Mouse (Mus musculus) retina, embryonic 14.5 days (tissue): ENCODE results near the gene Mdga1.
A peak's percentile ranks its signal among the peaks of the same experiment; 100 is the strongest.

ENCODE experiments used
- DNase-seq: peaks from one replicate; pipeline ENCODE4 v3.0.0-alpha.2; 2015; ENCODE audit warnings: low spot score

Gene Mdga1

DNA sequence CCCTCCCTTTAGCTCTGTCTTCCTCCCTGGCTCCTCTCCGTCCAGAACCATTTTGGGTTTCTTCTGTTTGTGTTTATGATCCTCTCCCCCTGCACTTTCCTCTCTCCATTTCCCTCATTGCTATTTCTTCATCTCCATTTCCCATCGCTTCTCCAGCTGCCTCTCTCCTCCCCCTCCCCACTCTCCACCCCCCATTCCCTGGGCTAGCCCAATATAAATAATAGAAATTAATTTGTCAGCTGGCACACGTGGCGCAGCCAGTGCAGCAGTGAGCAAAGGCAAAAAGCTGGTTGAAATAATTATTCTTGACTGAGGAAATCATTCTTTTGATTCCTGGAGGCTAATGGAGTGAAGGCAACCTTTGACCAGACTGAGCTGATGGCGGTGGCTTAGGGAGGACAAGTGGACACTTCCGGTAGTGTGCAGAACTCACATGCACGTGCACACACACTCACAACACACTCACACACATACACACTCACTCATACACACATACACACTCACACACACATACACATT lies at the start of gene Mdga1:
Mdga1 (minus strand) TSS at position 51 of the 519 bp plus-strand sequence.
- no peak for DNase-seq

GRCm38 (mm10) chr17:30018927-30019610 lies 49.2 kb upstream of the Mdga1 start:
- DNase-seq, result no peak

DNA sequence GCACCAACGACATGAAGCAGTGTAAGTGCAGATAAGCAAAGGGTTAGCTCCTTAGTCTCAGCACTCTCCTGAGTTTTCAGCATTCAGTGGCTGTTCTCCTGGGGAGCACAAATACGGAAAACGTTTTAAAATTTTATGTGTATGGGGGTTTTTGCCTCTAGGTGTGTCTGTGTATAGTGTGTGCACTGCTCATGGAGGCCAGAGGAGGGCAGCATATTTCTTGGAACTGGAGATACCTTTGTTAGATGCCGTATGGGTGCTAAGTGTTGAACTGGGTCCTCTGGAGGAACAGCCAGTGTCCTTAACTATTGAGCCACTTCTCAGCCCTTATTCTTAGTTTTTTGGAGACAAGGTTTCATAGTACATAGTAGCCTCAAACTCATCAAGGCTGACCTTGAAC lies 44.8 kb upstream of the Mdga1 start:
- DNase-seq, result no peak

GRCm38 (mm10) chr17:30008392-30008791 lies 38.5 kb upstream of the Mdga1 start:
- no peak for DNase-seq

GRCm38 (mm10) chr17:30007883-30008282 lies 38.0 kb upstream of the Mdga1 start:
- DNase-seq, result no peak

GRCm38 (mm10) chr17:30006877-30007276 lies 37.0 kb upstream of the Mdga1 start:
- no peak for DNase-seq

DNA sequence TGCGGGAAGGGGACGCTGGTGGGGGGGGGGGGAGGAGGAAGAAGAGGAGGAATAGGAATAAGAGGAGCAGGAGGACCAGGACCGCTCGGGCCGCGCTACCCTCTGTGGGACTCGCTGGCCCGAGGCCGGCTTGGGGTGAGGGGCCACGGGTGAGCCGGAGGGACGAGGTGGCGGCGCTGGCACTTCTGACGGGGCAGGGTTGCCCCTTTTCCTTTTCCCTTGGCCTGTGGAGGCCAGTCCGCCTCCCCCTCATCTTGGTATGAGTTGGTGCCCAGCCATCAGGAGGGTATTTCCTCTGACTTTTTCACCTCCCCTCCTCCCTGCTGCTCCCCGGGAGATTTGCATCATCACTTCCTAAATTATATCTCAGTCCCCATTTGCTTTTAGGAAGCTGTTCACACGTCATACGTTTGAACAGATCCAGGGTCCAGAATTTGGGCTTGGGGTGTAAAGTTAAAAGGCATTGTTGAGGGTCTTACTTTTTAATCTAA lies 35.6 kb upstream of the Mdga1 start:
- peak; percentile 47 for DNase-seq

DNA sequence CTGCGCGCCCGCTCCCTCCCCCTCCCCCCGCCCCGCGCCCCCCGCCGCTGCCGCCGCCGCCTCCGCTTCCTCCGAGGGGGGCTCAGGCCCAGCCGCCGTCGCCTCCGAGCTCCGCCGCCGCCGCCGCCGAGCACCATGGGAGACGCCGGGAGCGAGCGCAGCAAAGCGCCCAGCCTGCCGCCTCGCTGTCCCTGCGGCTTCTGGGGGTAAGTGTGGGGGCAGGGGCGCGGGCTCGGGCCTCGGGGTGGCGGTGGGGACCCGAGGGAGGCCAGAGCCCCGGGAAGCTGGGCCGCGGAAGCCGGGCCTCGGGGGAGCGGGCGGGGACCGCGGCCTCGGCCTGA lies 35.2 kb upstream of the Mdga1 start:
- DNase-seq, result no peak

- DNase-seq, result peak; percentile 97
Observed at GRCm38 (mm10) chr17:30004203-30005102, 34.6 kb upstream of the Mdga1 start, which contains the start of gene Zfand3. TSS of gene Zfand3 (plus strand) at chr17:30004733.

DNA sequence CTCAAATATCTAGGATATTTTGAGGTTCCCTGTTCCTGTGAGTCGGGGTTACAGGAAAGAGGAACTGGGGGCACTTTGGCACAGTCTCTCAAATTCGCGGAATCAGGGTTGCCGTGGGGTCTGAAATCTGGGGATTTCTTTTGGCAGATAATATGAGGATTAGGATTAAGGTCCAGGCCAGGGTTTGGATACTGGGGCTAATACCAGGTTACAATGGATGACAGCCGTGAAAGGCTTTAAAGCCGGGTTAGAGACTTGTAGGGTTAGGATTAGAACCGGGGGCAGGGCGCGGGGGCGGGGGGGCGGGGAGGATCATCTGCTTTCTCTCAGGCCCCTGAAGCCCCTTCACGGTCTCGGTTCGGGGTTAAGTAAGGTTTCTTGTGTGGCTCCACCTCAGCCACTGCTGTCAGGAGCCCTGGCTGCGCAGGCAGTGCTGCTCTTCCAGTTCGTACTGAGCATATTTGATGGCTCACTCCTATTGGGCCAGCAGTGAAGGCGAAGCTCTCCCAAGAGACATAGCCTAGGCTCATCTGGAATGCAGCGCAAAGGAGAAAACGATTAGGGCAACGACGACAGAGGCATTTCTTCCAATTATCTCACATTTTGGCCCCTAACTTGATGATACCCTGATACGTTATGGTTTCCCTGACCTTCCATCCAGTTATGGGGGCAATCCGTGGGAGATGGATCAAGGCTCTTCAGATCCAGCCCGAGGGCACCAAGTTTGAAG lies 28.8 kb upstream of the Mdga1 start:
- DNase-seq, result peak; percentile 21

GRCm38 (mm10) chr17:29997726-29998125 lies 27.8 kb upstream of the Mdga1 start:
- DNase-seq, result no peak

DNA sequence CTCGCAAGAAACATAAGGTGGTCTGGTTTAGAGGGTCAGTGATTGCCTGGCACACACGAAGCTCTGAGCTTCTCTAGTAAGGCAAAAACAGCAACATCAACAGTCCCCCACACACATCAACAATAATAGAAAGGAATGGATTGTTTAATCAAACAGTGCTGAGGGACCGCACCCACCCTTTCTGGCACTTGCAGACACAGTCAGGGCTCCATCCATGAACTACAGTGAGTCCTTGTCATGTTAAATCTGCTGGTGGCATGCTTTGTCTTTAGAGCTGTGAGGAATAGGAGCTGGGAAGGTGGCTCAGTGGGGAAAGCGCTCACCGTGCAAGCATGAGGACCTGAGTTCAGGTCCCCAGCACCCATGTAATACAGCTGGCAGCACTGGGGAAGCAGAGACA lies 26.1 kb upstream of the Mdga1 start:
- DNase-seq, result no peak

- no peak for DNase-seq
Observed at GRCm38 (mm10) chr17:29994459-29994858, 24.6 kb upstream of the Mdga1 start.

GRCm38 (mm10) chr17:29994011-29994410 lies 24.1 kb upstream of the Mdga1 start:
- DNase-seq, result no peak

- no peak for DNase-seq
Observed at GRCm38 (mm10) chr17:29993488-29993887, 23.6 kb upstream of the Mdga1 start.

GRCm38 (mm10) chr17:29990845-29991244 lies 21.0 kb upstream of the Mdga1 start:
- DNase-seq, result no peak

GRCm38 (mm10) chr17:29990136-29990535 lies 20.2 kb upstream of the Mdga1 start:
- no peak for DNase-seq

DNA sequence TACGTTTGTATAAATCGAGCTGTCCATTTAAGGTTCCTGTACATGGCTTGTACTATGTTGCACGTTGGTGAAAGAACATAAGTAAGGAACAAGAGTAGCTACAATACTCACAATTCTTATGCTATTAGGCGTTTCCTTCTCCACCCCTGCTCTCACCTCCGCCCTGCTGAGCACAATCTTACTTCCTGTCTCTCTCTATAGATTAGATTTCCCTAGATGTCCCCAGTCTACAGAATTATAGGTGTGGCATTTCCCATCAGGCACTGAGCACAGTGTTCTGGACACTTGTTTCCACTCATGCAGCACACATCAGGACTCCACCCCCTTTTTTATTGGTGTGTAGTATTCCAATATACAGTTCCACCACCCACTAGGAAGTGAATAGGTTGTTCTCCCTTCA lies 19.8 kb upstream of the Mdga1 start:
- DNase-seq, result no peak

DNA sequence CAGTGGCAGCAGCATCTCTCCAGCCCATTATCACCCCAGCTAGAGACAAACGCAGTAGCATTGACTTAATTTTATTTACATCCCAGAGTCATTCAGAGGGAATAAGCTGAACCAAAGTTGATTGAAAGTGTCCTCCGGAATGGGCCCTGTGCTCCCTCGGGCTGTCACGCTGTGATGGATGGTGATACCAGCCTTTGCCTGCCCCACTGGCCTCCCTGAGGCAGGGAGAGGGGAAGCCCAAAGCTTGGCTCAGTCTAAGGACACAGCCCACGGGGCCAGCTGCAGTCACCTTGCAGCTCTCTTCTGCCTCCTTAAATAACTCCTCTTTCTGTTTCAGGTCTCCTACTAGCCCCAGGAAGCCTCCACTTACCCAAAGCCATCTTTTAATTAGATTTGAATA lies 18.3 kb upstream of the Mdga1 start:
- DNase-seq, result no peak

GRCm38 (mm10) chr17:29985534-29985933 lies 15.6 kb upstream of the Mdga1 start:
- no peak for DNase-seq

DNA sequence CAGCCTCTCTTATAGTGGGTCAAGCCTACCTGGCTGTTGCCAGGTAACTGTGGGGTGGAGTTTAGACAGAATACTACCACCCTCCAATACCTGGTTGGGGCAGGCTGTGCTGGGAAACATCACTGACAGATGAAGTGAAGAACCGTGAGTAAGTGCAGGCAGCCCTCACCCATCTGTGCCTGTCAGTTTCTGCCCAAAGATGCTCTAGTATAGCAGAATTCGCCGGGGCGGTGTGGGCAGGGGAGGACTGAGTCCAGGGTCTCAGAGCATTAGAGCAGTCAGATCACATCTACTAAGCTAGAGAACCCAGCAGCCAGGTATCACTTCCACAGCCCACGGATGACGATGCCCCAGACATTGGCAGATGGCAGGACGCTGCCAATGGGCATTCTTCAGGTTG lies 15.0 kb upstream of the Mdga1 start:
- DNase-seq, result no peak

DNA sequence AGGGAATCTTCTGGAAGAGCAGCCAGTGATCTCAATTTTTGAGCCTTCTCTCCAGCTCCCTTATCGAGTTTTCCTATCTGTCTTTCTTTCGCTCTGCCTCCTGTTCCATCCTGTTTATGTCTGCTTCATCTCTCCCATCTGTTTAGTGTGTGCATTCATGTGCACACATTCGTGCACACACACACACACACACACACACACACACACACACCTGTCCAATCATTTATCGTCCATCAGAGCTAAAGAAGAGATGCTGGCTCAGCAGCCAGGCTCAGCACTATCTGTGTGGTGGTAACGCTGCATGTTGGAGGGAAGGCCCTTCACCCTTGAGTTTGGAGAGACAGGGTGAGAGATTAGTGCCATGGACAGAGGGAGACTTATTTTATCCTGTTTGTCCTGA lies 13.3 kb upstream of the Mdga1 start:
- peak; percentile 38 for DNase-seq
